Mouse (Mus musculus) heart, adult 18-20 months (tissue): Measurements from ENCODE around the gene D930048N14Rik. TPM values are rescaled to one million over a fixed set of nuclear protein-coding genes. Genes with fewer than 3 reads are reported as not detected.
"Not testable (repeated sequence)": the region's sequence is repeated elsewhere in the genome, so short reads cannot be mapped to it uniquely, and the experiment has no call there.

Experiments
- DNase-seq, 2 experiments: peaks; one replicate each; pipeline ENCODE4 v3.0.0; 2021 to 2022; ENCODE audit warnings: mixed read lengths in 1 of 2
- total RNA-seq, 2 experiments: library from RNA; stranded (reverse); gene quantifications; 2 replicates each; pipeline ENCODE4 v1.2.3; 2021

Gene D930048N14Rik
- total RNA-seq, 2 experiments from 2014 or later, result 0.37 to 0.54 TPM

DNA sequence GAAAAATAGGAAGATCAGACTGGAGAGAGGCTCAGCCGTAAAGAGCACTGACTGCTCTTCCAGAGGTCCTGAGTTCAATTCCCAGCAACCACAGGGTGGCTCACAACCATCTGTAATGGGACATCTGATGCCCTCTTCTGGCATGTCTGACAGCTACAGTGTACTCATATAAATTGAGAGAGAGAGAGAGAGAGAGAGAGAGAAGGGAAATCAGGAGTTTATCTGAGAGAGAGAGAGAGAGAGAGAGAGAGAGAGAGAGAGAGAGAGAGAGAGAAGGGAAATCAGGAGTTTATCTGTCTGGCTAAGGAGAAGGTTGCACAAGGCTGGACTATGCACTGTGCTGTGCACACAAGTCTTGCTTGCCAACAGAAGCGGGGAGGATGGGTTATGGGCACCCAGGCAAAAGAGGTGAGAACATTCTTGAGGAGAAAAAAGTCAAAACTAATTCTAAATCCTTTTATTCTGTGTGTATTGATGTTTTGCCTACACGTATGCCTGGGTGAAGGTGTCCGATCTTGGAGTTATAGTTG is 2.2 kb downstream of the D930048N14Rik start:
- no peak for DNase-seq

DNA sequence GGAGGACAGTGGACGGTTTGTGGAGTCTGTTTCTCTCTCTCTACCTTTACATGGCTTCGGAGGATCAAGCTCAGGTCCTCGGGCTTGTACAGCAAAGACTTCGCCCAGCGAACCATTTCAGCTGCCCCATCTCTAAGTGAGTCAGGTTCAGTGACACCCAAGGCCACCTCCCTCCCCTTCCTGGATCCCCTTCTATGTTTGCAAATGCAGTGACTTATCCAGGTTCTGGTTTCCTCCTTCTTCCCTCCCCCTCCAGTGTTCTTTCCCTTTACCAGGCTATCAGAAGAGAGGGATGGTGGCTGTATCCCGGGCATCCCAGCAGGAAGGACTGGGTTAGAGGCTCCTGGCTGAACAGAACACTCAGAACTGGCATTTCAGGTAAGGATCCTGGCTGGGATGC is 3.0 kb downstream of the D930048N14Rik start:
- no peak for DNase-seq

DNA sequence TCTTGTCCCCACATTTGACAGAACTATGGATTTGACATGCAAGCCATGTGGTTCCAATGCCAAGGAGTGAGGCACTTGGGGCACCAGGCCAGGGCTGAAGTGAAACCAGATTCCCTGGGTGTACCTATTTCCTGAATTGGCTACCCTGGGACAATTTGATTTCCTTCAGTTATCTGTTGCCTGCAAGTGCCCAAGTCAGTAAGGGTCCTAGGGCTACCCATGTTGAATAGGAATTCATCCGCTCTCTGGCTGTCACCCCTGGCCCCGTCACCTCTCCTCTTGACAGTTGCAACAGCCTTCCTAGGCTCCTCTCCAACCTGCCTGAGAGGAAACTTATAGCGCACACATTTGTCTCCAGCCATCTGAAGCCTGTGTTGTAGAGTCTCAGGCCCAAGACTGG is 4.1 kb downstream of the D930048N14Rik start:
- DNase-seq, result no peak

DNA sequence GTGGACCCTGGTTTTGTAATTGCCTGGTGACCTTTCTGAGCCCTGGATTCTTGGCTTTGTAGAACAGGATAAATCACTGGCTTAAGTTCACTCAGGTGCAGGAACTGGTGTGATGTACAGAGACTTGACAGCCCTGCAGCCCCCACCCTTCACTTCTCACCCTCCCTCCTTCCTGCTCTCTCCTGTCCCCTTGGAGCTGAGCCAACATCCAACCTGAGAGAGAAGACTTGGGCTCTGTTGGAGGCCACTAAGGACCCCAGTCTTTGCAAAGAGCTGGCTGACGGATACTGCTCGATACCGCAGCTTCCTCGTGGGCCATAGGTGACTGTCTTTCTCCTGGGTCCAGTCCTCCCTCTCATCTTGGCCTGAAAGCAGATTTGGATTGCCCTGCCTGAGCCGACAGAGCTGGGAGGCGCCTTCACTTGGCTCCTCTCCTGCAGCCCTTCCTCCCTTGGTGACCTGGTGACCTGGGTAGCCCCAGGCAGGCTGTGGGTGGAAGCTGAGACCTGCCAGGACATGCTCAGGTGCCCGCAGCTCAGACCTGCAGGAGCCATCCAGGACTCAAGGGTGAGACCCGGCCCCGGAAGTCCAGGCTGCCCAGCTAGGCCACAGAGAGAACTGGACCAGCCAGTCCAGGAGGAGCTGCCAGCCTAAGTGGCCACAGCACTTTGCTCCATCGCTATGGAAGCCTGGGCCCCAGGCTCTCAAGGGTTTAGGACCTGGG is 6.2 kb downstream of the D930048N14Rik start:
- DNase-seq, result no peak

DNA sequence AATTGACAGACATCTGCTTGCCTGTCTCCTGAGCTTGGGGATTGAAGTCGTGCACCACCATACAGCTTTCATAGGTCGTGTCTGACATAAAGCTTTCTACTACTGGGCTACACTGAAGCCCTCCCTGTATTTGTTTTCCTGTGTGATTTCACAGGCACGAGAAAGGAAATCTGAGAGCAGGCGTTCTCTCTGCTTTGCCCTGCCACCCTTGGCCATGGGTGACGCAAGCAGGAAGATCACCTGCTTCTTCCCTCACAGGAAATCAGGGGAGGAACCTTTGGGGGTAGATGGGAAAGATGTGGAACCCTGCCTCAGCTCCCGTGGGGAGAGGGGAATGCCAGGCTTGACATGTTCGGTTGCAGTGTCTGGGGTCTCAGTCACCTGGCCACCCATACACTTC is 7.5 kb downstream of the D930048N14Rik start:
- DNase-seq, result no peak

DNA sequence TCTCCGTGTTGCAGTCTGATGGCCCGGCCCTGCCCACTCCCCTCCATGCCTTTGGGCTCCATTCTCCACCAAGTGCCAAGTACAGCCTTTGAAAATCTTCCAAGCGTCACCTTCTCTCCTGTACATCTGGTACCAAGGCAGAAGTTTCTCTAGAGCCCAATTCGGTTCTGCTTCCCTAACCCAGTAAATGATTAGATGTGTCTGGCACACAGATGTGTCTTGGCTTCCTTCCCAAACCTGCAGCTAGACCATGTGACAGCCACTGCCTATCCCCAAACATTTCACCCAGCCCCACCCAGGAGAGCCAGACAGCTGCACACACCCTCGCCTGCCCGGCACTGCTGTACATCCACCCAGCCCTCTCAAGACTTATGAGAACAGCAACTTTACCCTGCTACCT is 8.0 kb downstream of the D930048N14Rik start:
- DNase-seq, result peak; percentile 43 to 67

DNA sequence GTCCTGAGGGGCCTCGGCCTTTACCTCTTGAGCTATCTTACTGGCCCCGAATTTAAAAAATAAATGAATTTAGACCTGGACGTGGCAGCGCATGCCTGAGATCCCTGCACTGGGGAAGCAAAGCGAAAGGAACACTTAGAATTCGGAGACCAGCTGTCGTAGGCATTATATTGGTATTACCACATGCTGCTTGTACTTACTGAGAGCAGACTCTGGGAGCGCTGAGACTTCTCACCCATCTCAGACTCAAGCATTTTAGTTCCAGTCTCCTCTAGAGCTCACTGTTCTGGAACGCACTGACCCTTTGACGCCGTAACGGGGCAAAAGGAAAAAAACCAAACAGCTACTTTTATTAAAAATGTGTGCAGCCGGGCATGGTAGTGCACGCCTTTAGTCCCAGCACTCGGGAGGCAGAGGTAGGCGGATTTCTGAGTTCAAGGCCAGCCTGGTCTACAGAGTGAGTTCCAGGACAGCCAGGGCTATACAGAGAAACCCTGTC is 11.2 kb downstream of the D930048N14Rik start:
- DNase-seq, result no peak

DNA sequence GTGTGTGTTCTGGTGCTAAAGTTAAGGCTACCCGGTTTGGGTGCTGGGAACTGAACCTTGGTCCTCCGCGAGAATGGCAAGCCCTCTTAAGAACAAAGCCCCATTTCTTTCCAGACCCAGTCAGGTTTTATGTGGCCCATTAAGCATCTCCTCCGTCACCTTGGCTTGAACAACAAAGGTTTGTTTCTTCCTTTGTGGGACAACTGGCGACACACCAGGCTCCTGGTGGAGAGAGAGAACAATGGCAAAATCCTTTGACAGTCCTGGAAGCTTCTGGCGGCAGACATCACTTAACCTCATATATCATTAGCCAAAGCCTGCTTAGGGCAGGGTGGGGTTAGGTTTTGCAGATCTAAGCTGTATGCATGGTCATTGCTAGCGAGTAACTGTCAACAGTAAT is 11.9 kb downstream of the D930048N14Rik start:
- DNase-seq, result no peak

DNA sequence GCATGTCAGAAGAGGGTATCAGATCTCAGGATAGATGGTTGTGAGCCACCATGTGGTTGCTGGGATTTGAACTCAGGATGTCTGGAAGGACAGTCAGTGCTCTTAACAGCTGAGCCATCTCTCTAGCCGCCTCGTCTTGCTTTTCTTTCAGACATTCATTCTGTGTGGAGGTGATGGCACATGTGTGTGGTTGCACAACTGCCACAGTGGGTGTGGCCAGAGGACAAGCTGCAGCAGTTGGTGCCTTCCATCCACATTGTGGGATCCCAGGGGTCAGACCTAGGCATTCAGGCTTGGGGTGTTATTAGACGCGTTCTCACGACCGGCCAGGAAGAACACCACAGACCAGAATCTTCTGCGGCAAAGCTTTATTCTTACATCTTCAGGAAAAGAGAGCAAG is 14.0 kb downstream of the D930048N14Rik start:
- not testable (repeated sequence) for DNase-seq

DNA sequence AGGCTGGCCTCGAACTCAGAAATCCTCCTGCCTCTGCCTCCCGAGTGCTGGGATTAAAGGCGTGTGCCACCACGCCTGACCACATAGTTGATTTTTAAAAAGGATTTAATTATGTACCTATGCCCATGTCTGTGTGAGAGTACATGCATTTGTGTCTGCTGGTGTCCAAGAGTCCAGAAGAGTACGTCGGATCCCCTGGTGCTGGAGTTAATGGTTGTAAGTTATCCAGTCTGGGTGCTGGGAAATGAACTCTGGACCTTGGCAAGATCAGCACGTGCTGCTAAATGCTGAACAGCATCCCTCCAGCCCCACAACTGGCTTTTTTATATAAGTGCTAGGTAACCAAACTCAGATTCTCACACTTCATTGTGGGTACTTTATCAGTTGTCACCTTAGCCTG is 20.1 kb downstream of the D930048N14Rik start:
- no peak for DNase-seq

DNA sequence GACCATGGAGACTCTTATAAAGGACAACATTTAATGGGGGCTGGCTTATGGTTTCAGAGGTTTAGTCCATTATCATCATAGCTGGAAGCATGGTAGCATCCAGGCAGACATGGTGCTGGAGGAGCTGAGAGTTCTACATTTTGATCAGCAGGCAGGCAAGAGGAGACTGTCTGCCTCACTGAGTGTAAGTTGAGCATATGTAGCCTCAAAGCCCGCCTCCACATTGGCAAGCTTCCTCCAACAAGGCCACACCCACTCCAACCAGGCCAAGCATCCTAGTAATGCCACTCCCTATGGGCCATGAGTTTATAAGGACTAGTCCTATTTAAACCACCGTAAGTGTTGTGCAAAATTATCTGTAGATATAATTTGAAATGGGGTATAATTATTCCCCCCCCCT is 20.6 kb downstream of the D930048N14Rik start:
- no peak for DNase-seq

DNA sequence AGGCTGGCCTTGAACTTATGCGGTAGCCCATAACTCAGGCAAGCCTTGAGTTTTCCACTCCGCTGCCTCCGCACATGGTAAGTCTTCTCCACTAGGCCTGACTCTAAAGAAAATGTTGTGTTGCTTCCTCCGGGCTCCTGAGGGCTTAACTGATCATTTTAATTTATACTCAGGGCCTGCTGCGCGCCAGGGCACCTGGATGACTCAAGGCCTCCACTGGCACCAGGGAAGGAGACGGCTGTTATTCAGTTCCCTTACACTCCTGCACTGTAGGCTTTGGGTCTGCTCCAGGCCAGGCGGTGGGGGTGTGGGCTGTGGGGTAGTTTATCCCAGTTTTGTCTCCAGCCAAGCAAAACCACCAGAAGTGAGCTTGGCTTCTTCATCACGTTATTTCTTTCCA is 22.5 kb downstream of the D930048N14Rik start:
- no peak for DNase-seq

DNA sequence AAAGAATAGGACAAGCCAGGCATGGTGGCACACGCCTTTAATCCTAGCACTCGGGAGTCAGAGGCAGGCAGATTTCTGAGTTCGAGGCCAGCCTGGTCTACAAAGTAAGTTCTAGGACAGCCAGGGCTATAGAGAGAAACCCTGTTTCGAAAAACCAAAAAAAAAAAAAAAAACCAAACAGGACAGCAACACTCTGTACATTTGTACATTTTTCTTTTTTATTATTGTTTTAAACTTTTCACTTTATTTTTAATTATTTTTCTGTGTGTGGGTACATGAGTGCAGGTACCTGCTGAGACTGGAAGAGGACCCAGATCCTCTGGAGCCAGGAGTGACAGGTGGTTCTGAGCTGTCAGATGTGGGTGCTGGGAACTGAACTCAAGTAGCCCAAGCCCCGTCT is 24.6 kb downstream of the D930048N14Rik start:
- no peak for DNase-seq

DNA sequence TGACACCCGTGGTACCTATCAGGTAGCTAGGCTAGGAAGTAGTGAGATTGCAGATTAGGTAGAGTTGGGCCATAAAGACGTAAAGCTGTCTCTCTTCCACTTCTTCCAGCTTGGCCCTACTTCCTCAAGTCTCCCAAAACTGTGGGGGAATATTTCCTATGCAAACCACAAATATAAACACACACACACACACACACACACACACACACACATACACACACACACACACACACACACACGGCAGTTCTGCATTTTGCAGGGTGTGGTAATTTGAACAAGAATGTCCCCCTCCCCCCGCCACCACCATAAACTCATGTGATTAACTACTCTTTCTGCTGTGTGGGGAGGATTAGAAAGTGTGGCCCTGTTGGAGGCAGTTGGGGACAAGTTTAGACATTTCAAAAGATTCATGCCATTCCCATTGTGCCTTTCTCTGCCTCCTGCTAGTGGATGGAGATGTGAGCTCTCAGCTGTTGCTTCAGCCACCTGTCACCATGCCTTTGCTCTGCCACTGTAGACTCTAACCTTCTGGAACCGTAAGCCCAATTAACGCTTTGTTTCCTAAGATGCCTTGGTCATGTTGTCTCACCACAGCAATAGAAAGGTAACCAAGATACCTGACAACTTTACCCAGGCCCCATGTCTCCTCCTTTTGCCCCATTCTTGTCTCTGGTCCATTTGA is 27.1 kb downstream of the D930048N14Rik start:
- DNase-seq, result no peak

DNA sequence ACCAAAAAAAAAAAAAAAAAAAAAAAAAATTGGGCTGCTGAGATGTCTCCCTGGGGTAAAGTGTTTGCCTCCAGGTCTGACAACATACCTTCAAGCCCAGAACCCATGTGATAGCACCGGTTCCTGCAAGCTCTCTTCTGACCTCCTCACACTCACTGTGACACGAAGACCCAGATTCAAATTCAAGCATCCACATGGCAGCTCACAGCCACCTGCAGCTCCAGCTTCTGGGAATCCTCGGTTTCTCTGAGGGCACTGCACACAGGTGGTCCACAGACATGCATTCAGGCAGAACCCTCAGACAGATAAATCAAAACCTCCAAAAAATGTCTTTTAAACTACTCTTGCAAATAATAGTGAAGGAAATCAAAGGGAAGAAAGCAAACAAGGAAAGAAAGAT is 28.7 kb downstream of the D930048N14Rik start:
- DNase-seq, result no peak

DNA sequence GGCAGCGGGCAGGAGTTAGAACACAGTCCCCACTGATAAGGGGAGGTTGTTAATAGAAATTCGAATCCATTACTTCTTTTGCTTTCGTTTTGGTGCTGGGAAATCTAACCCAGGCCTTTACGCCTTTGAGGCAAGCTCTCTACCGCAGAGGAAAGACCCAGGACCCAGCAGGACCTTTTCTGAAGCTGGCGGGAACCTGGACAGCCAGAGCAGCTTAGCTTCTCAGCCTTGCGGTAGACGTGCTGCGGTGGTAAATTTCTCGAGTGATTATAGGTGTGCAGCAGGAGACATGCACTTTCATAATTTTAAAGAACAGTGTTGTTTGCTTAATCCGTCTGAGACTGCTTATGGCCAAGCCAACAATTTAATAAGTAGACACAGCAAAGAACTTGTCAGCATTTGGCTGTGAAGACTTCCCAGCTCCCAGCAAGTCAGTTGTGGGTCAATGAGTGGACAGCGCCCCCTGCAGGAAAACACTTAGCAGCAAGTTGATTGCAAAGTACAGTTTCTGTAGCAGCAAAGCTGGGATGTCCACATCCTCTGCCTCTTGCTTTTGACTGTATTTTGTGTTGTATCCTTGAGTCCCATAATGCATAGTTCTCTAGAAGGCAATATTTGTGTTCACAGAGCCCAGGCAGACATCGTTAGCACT is 30.7 kb downstream of the D930048N14Rik start:
- DNase-seq, result peak; percentile 88 to 95

DNA sequence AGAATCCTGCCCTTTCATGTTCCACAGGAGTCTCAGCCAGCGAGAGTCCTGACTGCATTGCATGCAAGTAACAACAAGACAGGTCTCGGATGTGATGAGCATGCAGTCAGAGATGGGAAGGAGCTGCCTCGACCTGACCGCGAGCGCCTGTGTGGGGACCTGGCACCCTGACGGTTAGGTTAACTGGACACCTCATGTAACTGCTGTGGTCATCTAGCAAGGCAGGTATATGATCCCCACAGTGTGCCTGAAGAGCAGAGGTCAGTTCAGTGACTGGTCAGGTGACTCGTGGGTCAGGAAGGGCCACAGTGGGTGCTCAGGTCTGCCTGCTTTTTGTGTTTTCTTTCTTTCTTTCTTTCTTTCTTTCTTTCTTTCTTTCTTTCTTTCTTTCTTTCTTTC is 31.2 kb downstream of the D930048N14Rik start:
- no peak for DNase-seq

DNA sequence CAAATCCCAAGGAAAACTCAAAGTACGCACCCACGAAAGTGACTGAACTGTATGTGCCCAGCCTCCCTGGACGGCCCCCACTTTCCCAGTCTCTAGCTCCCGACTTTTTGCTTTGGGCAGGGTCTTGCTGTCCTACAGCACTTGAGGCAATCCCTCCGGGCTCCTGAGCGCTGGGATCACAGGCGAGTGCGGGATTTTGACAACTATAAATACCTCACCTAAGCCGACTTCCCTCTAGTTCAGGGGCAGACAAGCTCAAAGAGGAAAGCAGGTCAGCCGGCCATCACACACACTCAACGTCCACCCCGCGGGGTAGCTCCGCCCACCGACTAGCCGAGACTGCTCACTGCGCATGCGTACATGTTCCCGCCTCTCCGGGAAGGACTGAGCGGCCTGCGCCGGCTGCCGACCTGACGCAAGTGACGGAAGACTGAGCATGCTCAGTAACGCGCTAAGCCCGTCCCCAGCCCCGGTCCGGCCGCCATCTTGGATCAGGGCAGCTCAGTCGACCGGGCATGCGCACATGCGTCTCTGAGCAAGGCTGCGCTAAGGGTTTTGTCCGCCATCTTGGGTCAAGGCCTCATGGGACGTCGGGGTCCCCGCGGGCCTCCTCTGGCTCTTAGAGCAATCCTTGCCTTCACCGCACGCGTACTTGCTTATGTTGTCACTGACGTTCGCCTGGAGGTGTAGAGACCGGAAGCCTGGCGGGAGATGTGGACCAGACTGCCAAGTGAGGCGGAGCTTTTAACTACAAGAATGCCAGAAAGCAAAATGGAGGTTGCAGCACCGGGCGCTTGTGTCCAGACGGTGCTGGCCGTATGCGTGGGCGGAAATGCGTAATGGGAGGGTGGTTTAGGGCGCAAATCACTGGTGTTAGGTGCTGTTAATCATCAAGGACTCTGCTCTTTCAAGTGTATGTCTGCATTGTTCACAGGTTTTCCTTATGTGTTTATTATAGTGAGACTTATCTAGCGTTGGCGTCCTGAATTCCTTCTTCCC is 37.9 kb downstream of the D930048N14Rik start, which contains the start of gene 0610009B22Rik:
TSS of gene 0610009B22Rik (minus strand) at position 545 of the 999 bp plus-strand sequence.
- peak; percentile 99 to 100 for DNase-seq

DNA sequence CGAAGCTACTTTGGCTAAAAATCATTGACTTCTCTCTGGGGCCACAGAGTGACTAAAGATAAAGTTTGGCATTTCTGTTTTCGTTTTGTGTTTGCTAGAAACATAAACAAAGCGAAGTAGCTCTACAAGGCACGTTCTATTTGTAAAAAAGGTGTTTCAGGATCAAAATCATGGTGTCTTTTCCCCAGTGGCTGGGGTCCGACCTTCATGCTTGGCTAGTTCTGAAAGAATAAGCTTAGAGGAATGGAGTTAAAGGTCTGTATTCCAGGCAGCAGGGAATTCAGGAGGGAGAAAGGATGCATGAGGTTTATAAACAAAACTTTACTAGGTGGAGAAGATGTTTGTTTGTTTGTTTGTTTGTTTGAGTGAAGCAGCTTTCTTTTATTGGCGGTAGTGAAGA is 38.6 kb downstream of the D930048N14Rik start:
- no peak for DNase-seq

DNA sequence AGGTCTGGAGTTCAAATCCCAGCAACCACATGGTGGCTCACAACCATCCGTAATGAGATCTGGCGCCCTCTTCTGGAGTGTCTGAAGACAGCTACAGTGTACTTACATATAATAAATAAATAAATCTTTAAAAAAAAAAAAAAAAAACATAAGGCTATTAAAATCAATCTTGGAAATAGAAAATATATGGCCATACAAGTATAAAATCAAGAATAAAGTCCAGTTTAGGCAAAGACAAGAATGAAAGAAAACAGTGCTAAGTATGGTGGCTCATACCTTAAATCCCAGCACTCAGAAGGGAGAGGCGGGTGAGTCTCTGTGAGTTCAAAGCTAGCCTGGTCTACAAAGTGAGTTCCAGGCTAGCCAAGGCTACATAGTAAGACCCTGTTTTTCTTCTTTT is 39.8 kb downstream of the D930048N14Rik start:
- DNase-seq, result not testable (repeated sequence)

DNA sequence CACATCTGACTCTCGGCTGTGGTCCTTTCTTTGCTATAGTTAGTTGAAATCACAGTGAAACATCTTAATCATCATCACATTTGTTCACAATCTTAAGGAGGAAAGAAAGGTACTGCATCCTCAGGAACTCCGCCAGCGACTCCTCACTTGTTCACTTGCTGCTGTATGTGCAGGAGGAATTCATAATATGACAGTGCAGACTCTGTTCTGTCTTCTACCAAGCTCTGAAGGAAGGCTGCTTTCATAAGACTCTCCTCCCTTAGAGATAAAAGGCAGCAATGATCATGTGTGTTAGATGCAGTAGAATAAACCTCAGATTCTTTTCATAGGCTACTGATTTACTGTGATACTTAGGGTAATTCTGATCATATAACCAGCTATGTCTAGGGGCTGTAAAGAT is 44.2 kb downstream of the D930048N14Rik start:
- no peak for DNase-seq

DNA sequence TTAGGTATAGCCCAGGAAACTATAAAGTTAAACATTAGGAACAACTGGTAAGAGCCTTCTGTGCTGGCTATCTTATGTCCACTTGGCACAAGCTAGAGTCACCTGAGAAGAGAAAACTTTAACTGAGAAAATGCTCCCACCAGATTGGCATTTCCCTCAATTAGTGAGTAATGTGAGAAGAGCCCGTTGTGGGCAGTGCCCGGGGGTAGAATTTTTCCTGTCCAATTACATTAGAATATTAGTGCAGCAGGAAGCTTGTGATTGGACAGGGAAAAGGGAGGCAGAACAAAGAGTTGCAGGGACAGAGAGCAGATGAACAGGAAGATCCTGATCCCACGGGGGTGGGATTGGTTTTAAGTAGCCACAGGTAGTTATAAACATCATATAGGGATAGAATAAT is 52.1 kb downstream of the D930048N14Rik start:
- DNase-seq, result no peak
